Mouse (Mus musculus) B cell, adult 62 days (primary cell): Measurements from ENCODE around the gene Dhrs2. TPM values are rescaled to one million over a fixed set of nuclear protein-coding genes. Genes with fewer than 3 reads are reported as not detected.

Experiments used
- total RNA-seq: library from RNA; stranded (reverse); gene quantifications from 4 replicates; pipeline ENCODE4 v1.2.4, GENCODE M21; 2023

Gene Dhrs2
- total RNA-seq = not detected in 4 replicates

GRCm38 (mm10) chr14:55221707-55222106 lies at the start of gene Dhrs2:
Dhrs2 (plus strand) TSS chr14:55222007.

Other genes starting within 250 kb of the Dhrs2 start
- not detected in 4 replicates for gene Gm17428, start 245.1 kb upstream of the Dhrs2 start, total RNA-seq
- gene Myh7, start 227.4 kb upstream of the Dhrs2 start, total RNA-seq = not detected in 4 replicates
- gene Ngdn, start 206.6 kb upstream of the Dhrs2 start, total RNA-seq = 65.3 to 77.2 TPM (median 71.8 TPM) in 4 replicates
- 15.4 to 19.8 TPM (median 16.4 TPM) in 4 replicates for gene Zfhx2, start 129.7 kb upstream of the Dhrs2 start, total RNA-seq
- 4.4 to 6.4 TPM (median 5.9 TPM) in 4 replicates for gene Thtpa, start 127.2 kb upstream of the Dhrs2 start, total RNA-seq
- gene Ap1g2, start 115.4 kb upstream of the Dhrs2 start, total RNA-seq = 112 to 137 TPM (median 125 TPM) in 4 replicates
- gene Jph4, start 105.1 kb upstream of the Dhrs2 start, total RNA-seq = not detected in 4 replicates